Mouse (Mus musculus) ES-Bruce4 (cell line): ENCODE results near the gene Ppp1r11. TPM values are rescaled to one million over a fixed set of nuclear protein-coding genes. Genes with fewer than 3 reads are reported as not detected.

Experiments
- H3K27ac ChIP-seq: 2 replicates; pipeline ENCODE4 v1.5.1; 2012; ENCODE audit warnings: low read length, inconsistent platforms; ENCODE audit not compliant: insufficient read depth
- H3K27me3 ChIP-seq: 2 replicates; pipeline ENCODE4 v1.6.1; 2012; ENCODE audit warnings: mild to moderate bottlenecking, low read length, inconsistent platforms; ENCODE audit not compliant: control insufficient read depth, poor library complexity, insufficient read depth, severe bottlenecking
- H3K36me3 ChIP-seq: 2 replicates; pipeline ENCODE4 v1.6.1; 2012; ENCODE audit warnings: inconsistent platforms, mild to moderate bottlenecking, low read length, moderate library complexity; ENCODE audit not compliant: control insufficient read depth, poor library complexity, insufficient read depth, severe bottlenecking
- H3K4me1 ChIP-seq: one replicate; pipeline ENCODE4 v1.8.1; 2011; ENCODE audit warnings: low read length; ENCODE audit not compliant: control insufficient read depth, insufficient read depth
- H3K4me3 ChIP-seq: 2 replicates; pipeline ENCODE4 v1.5.1; 2011; ENCODE audit warnings: low read depth, mild to moderate bottlenecking, low read length
- H3K9ac ChIP-seq: 2 replicates; pipeline ENCODE4 v1.6.1; 2012; ENCODE audit warnings: low read depth, mild to moderate bottlenecking, inconsistent platforms; ENCODE audit not compliant: poor library complexity, severe bottlenecking
- H3K9me3 ChIP-seq: replicated peaks from 2 replicates; pipeline ENCODE4 v1.6.1; 2012; ENCODE audit warnings: mild to moderate bottlenecking, low read length, inconsistent platforms; ENCODE audit not compliant: control insufficient read depth, poor library complexity, insufficient read depth, severe bottlenecking
- CTCF ChIP-seq: IDR thresholded peaks from one replicate; pipeline ENCODE4 v1.8.1; 2011; ENCODE audit warnings: low read depth, low read length
- EP300 ChIP-seq: IDR thresholded peaks from 2 replicates; pipeline ENCODE4 v1.6.1; 2011; ENCODE audit warnings: low read depth, low read length; ENCODE audit not compliant: insufficient read depth
- POLR2A ChIP-seq: IDR thresholded peaks from one replicate; pipeline ENCODE4 v1.8.1; 2011; ENCODE audit warnings: low read length; ENCODE audit not compliant: insufficient read depth
- polyA plus RNA-seq: library from polyadenylated mRNA; stranded (reverse); fragments of >200 nt; gene quantifications from 2 replicates; pipeline ENCODE4 v1.2.4, GENCODE M21; 2011; ENCODE audit warnings: low read depth; ENCODE audit not compliant: missing spikeins, insufficient read depth, insufficient read length

Ppp1r11 gene
- polyA plus RNA-seq, 1 experiment = 67.3 TPM

GRCm38 (mm10) chr17:36900001-36900400 lies 51.5 kb downstream of the Ppp1r11 start:
- no peak overlapping the region for H3K27ac ChIP-seq
- no peaks in the 10 kb centered on the region for H3K9me3 ChIP-seq
- TF ChIP-seq EP300 (no peak), CTCF (no peak), POLR2A (no peak)
- H3K4me3 ChIP-seq = no peak overlapping the region
- H3K36me3 ChIP-seq = no peaks in the 10 kb centered on the region
- no peaks in the 10 kb centered on the region for H3K4me1 ChIP-seq
- H3K27me3 ChIP-seq = no peaks in the 10 kb centered on the region
- H3K9ac ChIP-seq = no peak overlapping the region

- H3K4me1 ChIP-seq = no peaks in the 10 kb centered on the region
- no peak overlapping the region for H3K27ac ChIP-seq
- no peaks in the 10 kb centered on the region for H3K9me3 ChIP-seq
- no peak overlapping the region for H3K9ac ChIP-seq
- no peaks in the 10 kb centered on the region for H3K36me3 ChIP-seq
- TF ChIP-seq CTCF = no peak
- TF ChIP-seq POLR2A = no peak
- no peak for TF ChIP-seq EP300
- H3K4me3 ChIP-seq = no peak overlapping the region
- H3K27me3 ChIP-seq = no peaks in the 10 kb centered on the region
Measured at GRCm38 (mm10) chr17:36899376-36899775, 52.2 kb downstream of the Ppp1r11 start.

Other genes starting within 250 kb of the Ppp1r11 start
- not detected in 2 replicates for gene H2-M10.5, start 178.8 kb downstream of the Ppp1r11 start, polyA plus RNA-seq
- not detected in 2 replicates for gene H2-M10.6, start 139.6 kb downstream of the Ppp1r11 start, polyA plus RNA-seq
- 46.2 and 53.2 TPM in 2 replicates for gene Trim26, start 114.6 kb downstream of the Ppp1r11 start, polyA plus RNA-seq
- not detected in 2 replicates for gene Trim15, start 84.5 kb downstream of the Ppp1r11 start, polyA plus RNA-seq
- not detected in 2 replicates for gene Trim10, start 82.2 kb downstream of the Ppp1r11 start, polyA plus RNA-seq
- 0.41 TPM in 1 of 2 replicates, not detected in the other for gene Trim40, start 61.6 kb downstream of the Ppp1r11 start, polyA plus RNA-seq
- not detected in 2 replicates for gene Trim31, start 53.6 kb downstream of the Ppp1r11 start, polyA plus RNA-seq
- 0.88 and 2.5 TPM in 2 replicates for gene Rnf39, start 8.8 kb downstream of the Ppp1r11 start, polyA plus RNA-seq
- gene Znrd1, start 6.8 kb upstream of the Ppp1r11 start, polyA plus RNA-seq = 71.7 and 79.6 TPM in 2 replicates
- 29.6 and 30.5 TPM in 2 replicates for gene Znrd1as, start 6.9 kb upstream of the Ppp1r11 start, polyA plus RNA-seq
- gene 2410137M14Rik, start 29.5 kb upstream of the Ppp1r11 start, polyA plus RNA-seq = 2.9 and 4.7 TPM in 2 replicates
- 12.6 and 13.2 TPM in 2 replicates for gene H2-M5, start 37.8 kb upstream of the Ppp1r11 start, polyA plus RNA-seq
- 223 and 254 TPM in 2 replicates for gene Zfp57, start 49.4 kb upstream of the Ppp1r11 start, polyA plus RNA-seq
- not detected in 2 replicates for gene Mog, start 71.7 kb upstream of the Ppp1r11 start, polyA plus RNA-seq
- gene Gabbr1, start 94.2 kb upstream of the Ppp1r11 start, polyA plus RNA-seq = 163 and 180 TPM in 2 replicates
- 0.22 TPM in 1 of 2 replicates, not detected in the other for gene Olfr90, start 136.8 kb upstream of the Ppp1r11 start, polyA plus RNA-seq
- not detected in 2 replicates for gene Olfr91, start 146.5 kb upstream of the Ppp1r11 start, polyA plus RNA-seq
- gene Olfr92, start 168.3 kb upstream of the Ppp1r11 start, polyA plus RNA-seq = not detected in 2 replicates
- gene Olfr93, start 209.8 kb upstream of the Ppp1r11 start, polyA plus RNA-seq = 0.57 and 1.1 TPM in 2 replicates
- 56.7 and 70.8 TPM in 2 replicates for gene Ubd, start 242.2 kb upstream of the Ppp1r11 start, polyA plus RNA-seq
- 0.37 TPM in 1 of 2 replicates, not detected in the other for gene Olfr94, start 249.3 kb upstream of the Ppp1r11 start, polyA plus RNA-seq